Mouse (Mus musculus): ENCODE data around the gene Zic4.

DNA sequence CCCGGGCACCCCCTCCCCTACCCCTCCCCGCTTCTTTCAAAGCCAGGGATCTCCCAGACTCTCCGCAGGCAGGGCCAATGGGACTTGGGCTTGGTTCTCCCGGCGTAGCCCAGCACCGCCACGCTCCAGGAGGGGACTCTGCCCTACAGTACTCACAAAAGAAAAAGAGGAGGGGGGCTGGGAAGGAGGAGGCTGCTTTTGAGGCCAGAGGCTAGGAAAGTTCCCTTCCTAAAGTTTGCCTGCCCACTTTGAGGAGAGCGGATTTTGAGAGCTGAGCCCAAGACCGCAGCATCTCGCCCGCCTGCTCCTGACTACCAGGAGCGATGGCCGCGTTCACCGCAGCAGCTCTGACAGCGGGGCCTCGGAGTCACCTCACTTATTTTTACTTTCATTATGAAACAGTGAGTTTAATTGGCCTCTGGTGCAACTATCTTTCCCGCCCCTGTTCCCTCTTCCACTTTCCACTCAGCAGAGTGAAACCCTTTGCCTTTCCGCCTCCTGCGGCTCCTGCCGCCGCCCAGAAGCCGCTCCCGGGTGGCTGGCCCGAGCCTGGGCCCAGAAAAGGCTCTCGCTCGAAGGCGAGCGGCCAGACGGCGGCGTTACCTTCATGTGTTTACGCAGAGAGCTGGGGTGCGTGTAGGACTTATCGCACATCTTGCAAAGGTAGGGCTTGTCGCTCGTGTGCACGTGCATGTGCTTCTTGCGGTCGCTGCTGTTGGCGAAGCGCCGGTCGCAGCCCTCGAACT lies at the start of gene Zic4:
- TF ChIP-seq GATA1 (IDR thresholded peaks at IDR 0.05; ENCODE audit: low read length) = no peak
- TF ChIP-seq TAL1 (IDR thresholded peaks at IDR 0.05; ENCODE audit: low read length) = no peak

Data from erythroblast, embryonic 14.5 days (primary cell).